Mouse (Mus musculus) ES-E14 (cell line): ENCODE measurements at regions not wholly inside any gene's neighbourhood (a gene's known extent, or its start where the extent isn't known, plus 50 kb on each side); places are given as distances from the start of the nearest gene placed in this dataset.

Source experiments
- DNase-seq: peaks from one replicate; pipeline ENCODE4 v3.0.0-alpha.2; 2013; ENCODE audit warnings: low read depth, low spot score
- H3K27ac ChIP-seq: 2 replicates; pipeline ENCODE4 v1.5.1; 2012; ENCODE audit warnings: low read depth, mild to moderate bottlenecking, low read length, moderate library complexity, mixed read lengths; ENCODE audit not compliant: poor library complexity, insufficient read depth, severe bottlenecking
- H3K36me3 ChIP-seq: 2 replicates; pipeline ENCODE4 v1.6.1; 2012; ENCODE audit warnings: mild to moderate bottlenecking, low read length, moderate library complexity, mixed read lengths; ENCODE audit not compliant: control insufficient read depth, poor library complexity, insufficient read depth, severe bottlenecking
- H3K4me1 ChIP-seq, 2 experiments: fragments of 150-350 bp in 1 of 2; sonication (generic) in 1 of 2; 2 replicates each; pipeline ENCODE4 v1.6.1; 2012; ENCODE audit warnings: low read length in 2 of 2, mild to moderate bottlenecking in 1 of 2, mixed read lengths in 1 of 2; ENCODE audit not compliant: control insufficient read depth in 2 of 2, insufficient read depth in 2 of 2, poor library complexity in 1 of 2
- H3K4me3 ChIP-seq, 2 experiments: fragments of 150-350 bp in 1 of 2; sonication (generic) in 1 of 2; 2 replicates each; pipeline ENCODE4 v1.5.1; 2012; ENCODE audit warnings: low read length in 2 of 2, low read depth in 1 of 2, mild to moderate bottlenecking in 1 of 2, mixed read lengths in 1 of 2; ENCODE audit not compliant: insufficient read depth in 1 of 2, poor library complexity in 1 of 2, severe bottlenecking in 1 of 2
- H3K9ac ChIP-seq: 2 replicates; pipeline ENCODE4 v1.6.1; 2012; ENCODE audit warnings: low read depth, mild to moderate bottlenecking, low read length, mixed read lengths; ENCODE audit not compliant: poor library complexity, insufficient read depth, severe bottlenecking
- H3K9me3 ChIP-seq: fragments of 150-350 bp; sonication (generic); 2 replicates; pipeline ENCODE4 v1.6.1; 2012; ENCODE audit warnings: low read depth, mild to moderate bottlenecking, low read length; ENCODE audit not compliant: control insufficient read depth, insufficient read depth
- CHD2 ChIP-seq: IDR thresholded peaks from 2 replicates; pipeline ENCODE4 v1.6.1; 2014; ENCODE audit warnings: mild to moderate bottlenecking, low read depth, low read length, inconsistent platforms
- HCFC1 ChIP-seq: IDR thresholded peaks from 2 replicates; pipeline ENCODE4 v1.6.1; 2012; ENCODE audit warnings: low read length, inconsistent platforms, borderline replicate concordance; ENCODE audit not compliant: insufficient read depth
- MAFK ChIP-seq: IDR thresholded peaks from 2 replicates; pipeline ENCODE4 v1.6.1; 2014; ENCODE audit warnings: mild to moderate bottlenecking, low read depth, low read length, inconsistent platforms; ENCODE audit not compliant: insufficient read depth
- ZC3H11A ChIP-seq: IDR thresholded peaks from 2 replicates; pipeline ENCODE4 v1.6.1; 2012; ENCODE audit warnings: low read depth, mild to moderate bottlenecking, inconsistent platforms, low read length, borderline replicate concordance
- ZNF384 ChIP-seq: IDR thresholded peaks from 2 replicates; pipeline ENCODE4 v1.6.1; 2012; ENCODE audit warnings: low read depth, low read length, inconsistent platforms
- in situ Hi-C, 2 experiments: fragments of 600-800 bp; cut with MboI; formaldehyde crosslinking; loops; one replicate each; pipeline ENCODE4 v1.15.1; 2025; ENCODE audit warnings: low sequenced_read_pairs in 2 of 2, inconsistent platforms in 1 of 2; ENCODE audit not compliant: unreplicated experiment in 2 of 2

- TF ChIP-seq HCFC1, result no peak
- TF ChIP-seq CHD2, result no peak
- TF ChIP-seq MAFK, result no peak
- TF ChIP-seq ZNF384, result no peak
- TF ChIP-seq ZC3H11A, result no peak
These were observed 281.6 kb downstream of the Tbc1d1 start for GRCm38 (mm10) chr5:64437720-64438119.

GRCm38 (mm10) chr5:64438446-64439134 is 282.5 kb downstream of the Tbc1d1 start:
- H3K9me3 ChIP-seq, result no peaks in the 10 kb centered on the region
- in situ Hi-C loops, result no loop called here
- no peak overlapping the region for H3K27ac ChIP-seq
- H3K4me3 ChIP-seq, result no peak overlapping the region
- no peak overlapping the region for H3K9ac ChIP-seq
- TF ChIP-seq CHD2, result no peak
- no peak for TF ChIP-seq MAFK
- TF ChIP-seq HCFC1, result no peak
- no peak for TF ChIP-seq ZC3H11A
- no peak for TF ChIP-seq ZNF384
- H3K36me3 ChIP-seq, result no peaks in the 10 kb centered on the region
- H3K4me1 ChIP-seq, result peaks cover 7 to 13% of the 10 kb centered on the region in 2 experiments; a peak in 2 of 4 replicates
- DNase-seq, result no peak

More at GRCm38 (mm10) chr5:64437720-64438119, 281.6 kb downstream of the Tbc1d1 start:
- Histone ChIP-seq H3K4me3 (no peak overlapping the region), H3K27ac (no peak overlapping the region), H3K9ac (no peak overlapping the region), H3K4me1 (peaks cover 7 to 13% of the 10 kb centered on the region in 2 experiments; a peak in 2 of 4 replicates), H3K9me3 (no peaks in the 10 kb centered on the region), H3K36me3 (no peaks in the 10 kb centered on the region)
- in situ Hi-C loops, result no loop called here
- no peak for DNase-seq

DNA sequence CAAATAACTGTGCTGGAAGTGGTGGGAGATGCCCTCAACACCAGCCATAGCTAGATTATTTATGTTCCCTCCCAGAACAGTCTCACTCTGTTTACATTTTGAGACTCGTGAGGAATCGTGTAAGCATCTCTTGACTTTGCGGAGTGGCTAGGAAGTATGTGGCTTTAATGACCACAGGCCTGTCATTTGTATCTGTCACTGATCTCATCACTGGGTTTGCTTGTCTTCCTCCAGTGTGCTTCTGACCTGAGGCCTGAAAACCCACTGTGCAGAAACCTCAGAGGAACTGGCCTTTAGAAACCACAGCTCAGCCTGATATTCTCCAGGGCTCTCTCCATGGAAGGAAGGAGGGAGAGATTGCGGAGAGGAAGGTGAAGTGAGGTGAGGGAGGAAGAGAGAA is 291.7 kb downstream of the Tbc1d1 start:
- no peak for DNase-seq
- Histone ChIP-seq H3K4me3 (no peak overlapping the region), H3K36me3 (no peaks in the 10 kb centered on the region), H3K27ac (no peak overlapping the region), H3K9ac (no peak overlapping the region), H3K9me3 (no peaks in the 10 kb centered on the region), H3K4me1 (no peaks in the 10 kb centered on the region)
- in situ Hi-C loops, result no loop called here
- no peak for TF ChIP-seq ZNF384
- no peak for TF ChIP-seq HCFC1
- no peak for TF ChIP-seq CHD2
- no peak for TF ChIP-seq MAFK
- TF ChIP-seq ZC3H11A, result no peak

DNA sequence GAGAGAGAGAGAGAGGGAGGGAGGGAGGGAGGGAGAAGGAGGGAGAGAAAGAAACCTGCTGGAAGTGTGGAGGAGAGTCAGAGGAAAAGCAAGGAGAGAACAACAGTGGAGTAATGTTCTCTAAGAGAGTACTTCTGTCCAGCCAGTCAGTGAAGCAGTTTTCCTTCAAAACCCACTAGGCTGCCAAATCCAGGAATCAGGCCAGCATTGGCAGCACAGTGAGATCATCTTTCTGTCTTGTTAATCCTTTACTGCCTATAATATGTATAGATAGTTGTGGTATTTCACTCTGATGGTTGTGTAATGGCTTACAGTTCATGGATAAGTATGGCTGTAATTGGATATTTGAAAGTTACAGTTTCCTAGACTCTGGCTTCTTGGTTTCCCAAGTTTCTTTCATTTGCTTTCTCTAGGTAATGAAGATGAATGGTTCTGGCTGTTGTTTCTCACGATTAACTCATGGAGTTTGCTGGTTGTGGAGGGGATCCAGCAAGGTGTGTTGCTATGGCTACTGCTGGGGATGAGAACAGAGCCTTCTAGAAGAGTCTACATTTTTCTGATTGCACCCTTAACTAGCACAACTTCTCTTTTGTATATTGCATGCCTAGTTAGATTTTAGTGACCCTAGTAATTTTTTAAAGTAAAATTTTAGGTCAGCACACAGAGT is 296.7 kb downstream of the Tbc1d1 start:
- no peaks in the 10 kb centered on the region for H3K9me3 ChIP-seq
- TF ChIP-seq MAFK (no peak), ZC3H11A (no peak), HCFC1 (no peak), CHD2 (no peak), ZNF384 (no peak)
- no peak overlapping the region for H3K27ac ChIP-seq
- no peaks in the 10 kb centered on the region for H3K36me3 ChIP-seq
- H3K9ac ChIP-seq, result no peak overlapping the region
- H3K4me3 ChIP-seq, result no peak overlapping the region
- DNase-seq, result no peak
- in situ Hi-C loops, result no loop called here
- H3K4me1 ChIP-seq, result peaks cover 0 to 2% of the 10 kb centered on the region in 2 experiments; a peak in 1 of 4 replicates
